Mouse (Mus musculus): Measurements from ENCODE around the gene Slfn1. TPM values are rescaled to one million over a fixed set of nuclear protein-coding genes. Genes with fewer than 3 reads are reported as not detected.
A peak's percentile ranks its signal among the peaks of the same experiment; 100 is the strongest.
"Not testable (repeated sequence)": the region's sequence is repeated elsewhere in the genome, so short reads cannot be mapped to it uniquely, and the experiment has no call there.

Slfn1 gene
- polyA plus RNA-seq, 1 experiment from 2014 or later = 0.51 TPM

- H3K9me3 ChIP-seq (ENCODE audit: control insufficient read depth, low read length) = no peaks in the 10 kb centered on the region
- DNase-seq = no peak
- WGBS = 89% methylated on average over 2 of the region's 2 CpGs
- no peak overlapping the region for H3K4me2 ChIP-seq (ENCODE audit: low read length)
- H3K36me3 ChIP-seq (ENCODE audit: control insufficient read depth, insufficient read depth, low read length) = no peaks in the 10 kb centered on the region
- no peak overlapping the region for H3K27ac ChIP-seq (replicated peaks; ENCODE audit: low read depth, low read length)
- no peak overlapping the region for H3K9ac ChIP-seq (replicated peaks; ENCODE audit: low read length)
- H3K4me3 ChIP-seq (replicated peaks; ENCODE audit: low read depth, low read length) = no peak overlapping the region
- no peaks in the 10 kb centered on the region for H3K4me1 ChIP-seq (ENCODE audit: control insufficient read depth, insufficient read depth, low read length)
- ATAC-seq (ENCODE audit: low FRiP score, low TSS enrichment) = no peak
- H3K27me3 ChIP-seq (ENCODE audit: control insufficient read depth, insufficient read depth, low read length) = no peaks in the 10 kb centered on the region
Measured at GRCm38 (mm10) chr11:83084161-83084560, 32.5 kb upstream of the Slfn1 start.

- WGBS = 92% methylated on average over 10 of the region's 10 CpGs
- H3K4me2 ChIP-seq (ENCODE audit: low read length) = no peak overlapping the region
- no peak overlapping the region for H3K4me3 ChIP-seq (replicated peaks; ENCODE audit: low read depth, low read length)
- H3K27me3 ChIP-seq (ENCODE audit: control insufficient read depth, insufficient read depth, low read length) = no peaks in the 10 kb centered on the region
- no peak for ATAC-seq (ENCODE audit: low FRiP score, low TSS enrichment)
- no peak overlapping the region for H3K27ac ChIP-seq (replicated peaks; ENCODE audit: low read depth, low read length)
- H3K9me3 ChIP-seq (ENCODE audit: control insufficient read depth, low read length) = no peaks in the 10 kb centered on the region
- H3K4me1 ChIP-seq (ENCODE audit: control insufficient read depth, insufficient read depth, low read length) = no peaks in the 10 kb centered on the region
- no peak for DNase-seq
- no peak overlapping the region for H3K9ac ChIP-seq (replicated peaks; ENCODE audit: low read length)
- H3K36me3 ChIP-seq (ENCODE audit: control insufficient read depth, insufficient read depth, low read length) = no peaks in the 10 kb centered on the region
Measured at GRCm38 (mm10) chr11:83084761-83085160, 31.9 kb upstream of the Slfn1 start.

GRCm38 (mm10) chr11:83115138-83115537, 1.5 kb upstream of the Slfn1 start:
- Histone ChIP-seq H3K27me3 (ENCODE audit: control insufficient read depth, insufficient read depth, low read length) (no peaks in the 10 kb centered on the region), H3K4me3 (replicated peaks; ENCODE audit: low read depth, low read length) (no peak overlapping the region), H3K4me1 (ENCODE audit: control insufficient read depth, insufficient read depth, low read length) (no peaks in the 10 kb centered on the region), H3K4me2 (ENCODE audit: low read length) (no peak overlapping the region), H3K9me3 (ENCODE audit: control insufficient read depth, low read length) (no peaks in the 10 kb centered on the region), H3K36me3 (ENCODE audit: control insufficient read depth, insufficient read depth, low read length) (no peaks in the 10 kb centered on the region), H3K9ac (replicated peaks; ENCODE audit: low read length) (no peak overlapping the region), H3K27ac (replicated peaks; ENCODE audit: low read depth, low read length) (no peak overlapping the region)
- ATAC-seq (ENCODE audit: low FRiP score, low TSS enrichment) (no peak), DNase-seq (peak; percentile 15)
- 40% methylated on average over 2 of the region's 2 CpGs for WGBS

GRCm38 (mm10) chr11:83118056-83118455, 1.4 kb downstream of the Slfn1 start:
- WGBS = 54% methylated on average over 3 of the region's 3 CpGs
- Histone ChIP-seq H3K27ac (replicated peaks; ENCODE audit: low read depth, low read length) (no peak overlapping the region), H3K4me1 (ENCODE audit: control insufficient read depth, insufficient read depth, low read length) (no peaks in the 10 kb centered on the region), H3K9me3 (ENCODE audit: control insufficient read depth, low read length) (no peaks in the 10 kb centered on the region), H3K4me2 (ENCODE audit: low read length) (no peak overlapping the region), H3K36me3 (ENCODE audit: control insufficient read depth, insufficient read depth, low read length) (no peaks in the 10 kb centered on the region), H3K4me3 (replicated peaks; ENCODE audit: low read depth, low read length) (no peak overlapping the region), H3K9ac (replicated peaks; ENCODE audit: low read length) (no peak overlapping the region), H3K27me3 (ENCODE audit: control insufficient read depth, insufficient read depth, low read length) (no peaks in the 10 kb centered on the region)
- DNase-seq (no peak), ATAC-seq (ENCODE audit: low FRiP score, low TSS enrichment) (no peak)

- H3K27me3 ChIP-seq (ENCODE audit: control insufficient read depth, insufficient read depth, low read length) = no peaks in the 10 kb centered on the region
- ATAC-seq (ENCODE audit: low FRiP score, low TSS enrichment) = no peak
- 97% methylated on average over 3 of the region's 3 CpGs for WGBS
- no peak overlapping the region for H3K9ac ChIP-seq (replicated peaks; ENCODE audit: low read length)
- H3K4me2 ChIP-seq (ENCODE audit: low read length) = no peak overlapping the region
- H3K36me3 ChIP-seq (ENCODE audit: control insufficient read depth, insufficient read depth, low read length) = no peaks in the 10 kb centered on the region
- H3K9me3 ChIP-seq (ENCODE audit: control insufficient read depth, low read length) = no peaks in the 10 kb centered on the region
- no peaks in the 10 kb centered on the region for H3K4me1 ChIP-seq (ENCODE audit: control insufficient read depth, insufficient read depth, low read length)
- H3K4me3 ChIP-seq (replicated peaks; ENCODE audit: low read depth, low read length) = no peak overlapping the region
- H3K27ac ChIP-seq (replicated peaks; ENCODE audit: low read depth, low read length) = no peak overlapping the region
- no peak for DNase-seq
Measured at GRCm38 (mm10) chr11:83121131-83121685, 4.6 kb downstream of the Slfn1 start.

GRCm38 (mm10) chr11:83123198-83123597, 6.5 kb downstream of the Slfn1 start:
- no peak overlapping the region for H3K4me2 ChIP-seq (ENCODE audit: low read length)
- 72% methylated on average over 4 of the region's 4 CpGs for WGBS
- H3K27me3 ChIP-seq (ENCODE audit: control insufficient read depth, insufficient read depth, low read length) = no peaks in the 10 kb centered on the region
- DNase-seq (no peak), ATAC-seq (ENCODE audit: low FRiP score, low TSS enrichment) (no peak)
- no peaks in the 10 kb centered on the region for H3K9me3 ChIP-seq (ENCODE audit: control insufficient read depth, low read length)
- H3K4me1 ChIP-seq (ENCODE audit: control insufficient read depth, insufficient read depth, low read length) = no peaks in the 10 kb centered on the region
- H3K4me3 ChIP-seq (replicated peaks; ENCODE audit: low read depth, low read length) = no peak overlapping the region
- no peaks in the 10 kb centered on the region for H3K36me3 ChIP-seq (ENCODE audit: control insufficient read depth, insufficient read depth, low read length)
- H3K9ac ChIP-seq (replicated peaks; ENCODE audit: low read length) = no peak overlapping the region
- no peak overlapping the region for H3K27ac ChIP-seq (replicated peaks; ENCODE audit: low read depth, low read length)

GRCm38 (mm10) chr11:83124906-83125305, 8.3 kb downstream of the Slfn1 start:
- DNase-seq (no peak), ATAC-seq (ENCODE audit: low FRiP score, low TSS enrichment) (no peak)
- Histone ChIP-seq H3K9ac (replicated peaks; ENCODE audit: low read length) (no peak overlapping the region), H3K4me2 (ENCODE audit: low read length) (no peak overlapping the region), H3K27me3 (ENCODE audit: control insufficient read depth, insufficient read depth, low read length) (no peaks in the 10 kb centered on the region), H3K4me3 (replicated peaks; ENCODE audit: low read depth, low read length) (no peak overlapping the region), H3K36me3 (ENCODE audit: control insufficient read depth, insufficient read depth, low read length) (no peaks in the 10 kb centered on the region), H3K4me1 (ENCODE audit: control insufficient read depth, insufficient read depth, low read length) (no peaks in the 10 kb centered on the region), H3K27ac (replicated peaks; ENCODE audit: low read depth, low read length) (no peak overlapping the region), H3K9me3 (ENCODE audit: control insufficient read depth, low read length) (no peaks in the 10 kb centered on the region)
- WGBS = 71% methylated on average over 2 of the region's 2 CpGs

- not testable (repeated sequence) for DNase-seq; H3K4me1 ChIP-seq (ENCODE audit: control insufficient read depth, insufficient read depth, low read length); H3K9me3 ChIP-seq (ENCODE audit: control insufficient read depth, low read length); H3K27ac ChIP-seq (replicated peaks; ENCODE audit: low read depth, low read length); H3K9ac ChIP-seq (replicated peaks; ENCODE audit: low read length); H3K4me3 ChIP-seq (replicated peaks; ENCODE audit: low read depth, low read length); H3K4me2 ChIP-seq (ENCODE audit: low read length); ATAC-seq (ENCODE audit: low FRiP score, low TSS enrichment); H3K27me3 ChIP-seq (ENCODE audit: control insufficient read depth, insufficient read depth, low read length); H3K36me3 ChIP-seq (ENCODE audit: control insufficient read depth, insufficient read depth, low read length)
- WGBS = no CpG with 5 or more reads among the region's 1 CpGs
Measured at GRCm38 (mm10) chr11:83125633-83126032, 9.0 kb downstream of the Slfn1 start.

GRCm38 (mm10) chr11:83137253-83137652, 20.6 kb downstream of the Slfn1 start:
- not testable (repeated sequence) for ATAC-seq (ENCODE audit: low FRiP score, low TSS enrichment); H3K4me3 ChIP-seq (replicated peaks; ENCODE audit: low read depth, low read length); H3K4me2 ChIP-seq (ENCODE audit: low read length); H3K36me3 ChIP-seq (ENCODE audit: control insufficient read depth, insufficient read depth, low read length); H3K27ac ChIP-seq (replicated peaks; ENCODE audit: low read depth, low read length); H3K9ac ChIP-seq (replicated peaks; ENCODE audit: low read length); H3K27me3 ChIP-seq (ENCODE audit: control insufficient read depth, insufficient read depth, low read length); H3K9me3 ChIP-seq (ENCODE audit: control insufficient read depth, low read length); H3K4me1 ChIP-seq (ENCODE audit: control insufficient read depth, insufficient read depth, low read length); DNase-seq
- 93% methylated on average over 1 of the region's 2 CpGs for WGBS

All from midbrain, embryonic 14.5 days (tissue).